Mouse (Mus musculus): ENCODE data around the gene Uhrf1bp1l. TPM values are rescaled to one million over a fixed set of nuclear protein-coding genes. Genes with fewer than 3 reads are reported as not detected.

Gene Uhrf1bp1l
- polyA plus RNA-seq, 1 experiment from 2014 or later: 39.2 TPM

DNA sequence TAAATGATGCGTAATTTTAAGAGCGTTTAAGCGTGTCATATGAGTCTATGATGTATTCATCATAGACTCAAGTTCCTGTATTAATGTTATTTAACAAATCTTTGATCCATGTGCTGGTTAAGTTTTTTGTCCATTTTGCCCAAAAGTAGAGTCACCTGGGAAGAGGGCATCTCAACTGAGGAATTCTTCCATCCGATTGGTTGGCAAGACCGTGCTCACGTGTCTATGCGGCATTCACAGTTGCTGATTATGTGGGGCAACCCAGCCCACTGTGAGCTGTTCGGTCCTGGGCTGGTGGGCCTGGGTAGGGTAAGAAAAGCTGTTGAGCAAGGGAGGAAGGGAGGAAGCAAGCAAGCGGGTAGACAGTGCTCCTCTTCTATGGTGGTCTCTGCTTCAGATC, 6.4 kb upstream of the Uhrf1bp1l start:
- ATAC-seq (replicated peaks; ENCODE audit: low FRiP score): no peak
- WGBS: 92% methylated on average over 9 of the region's 9 CpGs

GRCm38 (mm10) chr10:89739703-89740102, 5.1 kb upstream of the Uhrf1bp1l start:
- WGBS: 53% methylated on average over 7 of the region's 7 CpGs
- no peak overlapping the region for H3K4me3 ChIP-seq (ENCODE audit: low read depth, low read length)
- no peak overlapping the region for H3K27ac ChIP-seq (ENCODE audit: low read depth, low read length)
- no peaks in the 10 kb centered on the region for H3K27me3 ChIP-seq (ENCODE audit: control insufficient read depth, insufficient read depth, low read length)
- H3K9me3 ChIP-seq (ENCODE audit: control insufficient read depth, low read length): no peaks in the 10 kb centered on the region
- no peak overlapping the region for H3K4me2 ChIP-seq (ENCODE audit: low read depth, low read length, severe bottlenecking)
- ATAC-seq (replicated peaks; ENCODE audit: low FRiP score) (no peak), DNase-seq (ENCODE audit: low spot score) (no peak)
- H3K4me1 ChIP-seq (replicated peaks; ENCODE audit: control insufficient read depth, insufficient read depth, low read length): no peaks in the 10 kb centered on the region
- H3K36me3 ChIP-seq (ENCODE audit: control insufficient read depth, insufficient read depth, low read length): no peaks in the 10 kb centered on the region
- H3K9ac ChIP-seq (ENCODE audit: low read length): no peak overlapping the region

More for the DNA sequence above, 6.4 kb upstream of the Uhrf1bp1l start:
- no peak overlapping the region for H3K4me3 ChIP-seq (ENCODE audit: low read depth, low read length)
- no peaks in the 10 kb centered on the region for H3K27me3 ChIP-seq (ENCODE audit: control insufficient read depth, insufficient read depth, low read length)
- no peak overlapping the region for H3K9ac ChIP-seq (ENCODE audit: low read length)
- no peaks in the 10 kb centered on the region for H3K36me3 ChIP-seq (ENCODE audit: control insufficient read depth, insufficient read depth, low read length)
- H3K9me3 ChIP-seq (ENCODE audit: control insufficient read depth, low read length): no peaks in the 10 kb centered on the region
- no peaks in the 10 kb centered on the region for H3K4me1 ChIP-seq (replicated peaks; ENCODE audit: control insufficient read depth, insufficient read depth, low read length)
- H3K4me2 ChIP-seq (ENCODE audit: low read depth, low read length, severe bottlenecking): no peak overlapping the region
- H3K27ac ChIP-seq (ENCODE audit: low read depth, low read length): no peak overlapping the region
- DNase-seq (ENCODE audit: low spot score): no peak

DNA sequence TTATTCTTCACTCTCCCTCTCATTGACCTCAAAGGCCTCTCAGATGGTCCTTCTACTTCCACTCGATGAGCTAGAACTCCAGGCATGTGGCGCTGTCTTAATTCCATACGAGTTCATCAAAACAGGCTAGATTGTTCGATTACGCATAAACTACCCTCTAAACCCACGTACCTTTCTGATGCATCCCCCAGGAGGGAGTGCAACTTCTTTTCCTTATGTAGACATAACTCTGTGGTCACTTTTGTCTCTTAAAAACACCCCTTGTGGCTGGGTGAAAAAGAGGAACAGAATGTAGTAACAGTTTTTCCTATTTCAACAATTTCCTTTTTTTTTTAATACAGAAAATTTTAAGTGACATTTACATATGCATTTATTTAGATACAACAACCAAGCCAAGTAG, 3.8 kb upstream of the Uhrf1bp1l start:
- no peak overlapping the region for H3K27ac ChIP-seq (ENCODE audit: low read depth, low read length)
- 88% methylated on average over 6 of the region's 6 CpGs for WGBS
- no peaks in the 10 kb centered on the region for H3K36me3 ChIP-seq (ENCODE audit: control insufficient read depth, insufficient read depth, low read length)
- DNase-seq (ENCODE audit: low spot score) (no peak), ATAC-seq (replicated peaks; ENCODE audit: low FRiP score) (no peak)
- H3K27me3 ChIP-seq (ENCODE audit: control insufficient read depth, insufficient read depth, low read length): no peaks in the 10 kb centered on the region
- H3K9me3 ChIP-seq (ENCODE audit: control insufficient read depth, low read length): no peaks in the 10 kb centered on the region
- no peak overlapping the region for H3K9ac ChIP-seq (ENCODE audit: low read length)
- H3K4me1 ChIP-seq (replicated peaks; ENCODE audit: control insufficient read depth, insufficient read depth, low read length): no peaks in the 10 kb centered on the region
- no peak overlapping the region for H3K4me2 ChIP-seq (ENCODE audit: low read depth, low read length, severe bottlenecking)
- H3K4me3 ChIP-seq (ENCODE audit: low read depth, low read length): no peak overlapping the region

GRCm38 (mm10) chr10:89743266-89743665, 1.5 kb upstream of the Uhrf1bp1l start:
- Histone ChIP-seq H3K27me3 (ENCODE audit: control insufficient read depth, insufficient read depth, low read length) (no peaks in the 10 kb centered on the region), H3K9me3 (ENCODE audit: control insufficient read depth, low read length) (no peaks in the 10 kb centered on the region), H3K36me3 (ENCODE audit: control insufficient read depth, insufficient read depth, low read length) (no peaks in the 10 kb centered on the region), H3K4me3 (ENCODE audit: low read depth, low read length) (no peak overlapping the region), H3K4me1 (replicated peaks; ENCODE audit: control insufficient read depth, insufficient read depth, low read length) (no peaks in the 10 kb centered on the region), H3K27ac (ENCODE audit: low read depth, low read length) (no peak overlapping the region), H3K4me2 (ENCODE audit: low read depth, low read length, severe bottlenecking) (no peak overlapping the region), H3K9ac (ENCODE audit: low read length) (no peak overlapping the region)
- no peak for ATAC-seq (replicated peaks; ENCODE audit: low FRiP score)
- 88% methylated on average over 4 of the region's 4 CpGs for WGBS
- no peak for DNase-seq (ENCODE audit: low spot score)

- no peak overlapping the region for H3K9ac ChIP-seq (ENCODE audit: low read length)
- H3K4me3 ChIP-seq (ENCODE audit: low read depth, low read length): peak overlapping the region; percentile 86
- no peaks in the 10 kb centered on the region for H3K9me3 ChIP-seq (ENCODE audit: control insufficient read depth, low read length)
- H3K4me1 ChIP-seq (replicated peaks; ENCODE audit: control insufficient read depth, insufficient read depth, low read length): no peaks in the 10 kb centered on the region
- H3K4me2 ChIP-seq (ENCODE audit: low read depth, low read length, severe bottlenecking): peak overlapping the region; percentile 65; the same call in 1 of the 2 replicates
- ATAC-seq (replicated peaks; ENCODE audit: low FRiP score) (no peak), DNase-seq (ENCODE audit: low spot score) (no peak)
- WGBS: 37% methylated on average over 3 of the region's 3 CpGs
- no peak overlapping the region for H3K27ac ChIP-seq (ENCODE audit: low read depth, low read length)
- no peaks in the 10 kb centered on the region for H3K27me3 ChIP-seq (ENCODE audit: control insufficient read depth, insufficient read depth, low read length)
- H3K36me3 ChIP-seq (ENCODE audit: control insufficient read depth, insufficient read depth, low read length): no peaks in the 10 kb centered on the region
Observed at GRCm38 (mm10) chr10:89744341-89744740, 450 bp upstream of the Uhrf1bp1l start.

- Histone ChIP-seq H3K27me3 (ENCODE audit: control insufficient read depth, insufficient read depth, low read length) (no peaks in the 10 kb centered on the region), H3K27ac (ENCODE audit: low read depth, low read length) (no peak overlapping the region), H3K4me1 (replicated peaks; ENCODE audit: control insufficient read depth, insufficient read depth, low read length) (no peaks in the 10 kb centered on the region), H3K9me3 (ENCODE audit: control insufficient read depth, low read length) (no peaks in the 10 kb centered on the region), H3K36me3 (ENCODE audit: control insufficient read depth, insufficient read depth, low read length) (no peaks in the 10 kb centered on the region), H3K9ac (ENCODE audit: low read length) (peak overlapping the region; percentile 95), H3K4me3 (ENCODE audit: low read depth, low read length) (peak overlapping the region; percentile 86), H3K4me2 (ENCODE audit: low read depth, low read length, severe bottlenecking) (peak overlapping the region; percentile 65)
- ATAC-seq (replicated peaks; ENCODE audit: low FRiP score): no peak
- DNase-seq (ENCODE audit: low spot score): no peak
- under 1% methylated on average over 14 of the region's 14 CpGs for WGBS
Observed at GRCm38 (mm10) chr10:89745666-89746020, 852 bp downstream of the Uhrf1bp1l start.

GRCm38 (mm10) chr10:89746581-89746980, 1.8 kb downstream of the Uhrf1bp1l start:
- no peak overlapping the region for H3K27ac ChIP-seq (ENCODE audit: low read depth, low read length)
- no peak overlapping the region for H3K9ac ChIP-seq (ENCODE audit: low read length)
- no peak for ATAC-seq (replicated peaks; ENCODE audit: low FRiP score)
- no peaks in the 10 kb centered on the region for H3K27me3 ChIP-seq (ENCODE audit: control insufficient read depth, insufficient read depth, low read length)
- H3K9me3 ChIP-seq (ENCODE audit: control insufficient read depth, low read length): no peaks in the 10 kb centered on the region
- no peaks in the 10 kb centered on the region for H3K4me1 ChIP-seq (replicated peaks; ENCODE audit: control insufficient read depth, insufficient read depth, low read length)
- no peaks in the 10 kb centered on the region for H3K36me3 ChIP-seq (ENCODE audit: control insufficient read depth, insufficient read depth, low read length)
- WGBS: 85% methylated on average over 3 of the region's 3 CpGs
- no peak for DNase-seq (ENCODE audit: low spot score)
- H3K4me2 ChIP-seq (ENCODE audit: low read depth, low read length, severe bottlenecking): no peak overlapping the region
- H3K4me3 ChIP-seq (ENCODE audit: low read depth, low read length): no peak overlapping the region

- WGBS: 91% methylated on average over 8 of the region's 8 CpGs
- Histone ChIP-seq H3K27ac (ENCODE audit: low read depth, low read length) (no peak overlapping the region), H3K4me2 (ENCODE audit: low read depth, low read length, severe bottlenecking) (no peak overlapping the region), H3K4me1 (replicated peaks; ENCODE audit: control insufficient read depth, insufficient read depth, low read length) (no peaks in the 10 kb centered on the region), H3K4me3 (ENCODE audit: low read depth, low read length) (no peak overlapping the region), H3K27me3 (ENCODE audit: control insufficient read depth, insufficient read depth, low read length) (no peaks in the 10 kb centered on the region), H3K9ac (ENCODE audit: low read length) (no peak overlapping the region), H3K36me3 (ENCODE audit: control insufficient read depth, insufficient read depth, low read length) (no peaks in the 10 kb centered on the region), H3K9me3 (ENCODE audit: control insufficient read depth, low read length) (no peaks in the 10 kb centered on the region)
- DNase-seq (ENCODE audit: low spot score) (no peak), ATAC-seq (replicated peaks; ENCODE audit: low FRiP score) (no peak)
Observed at GRCm38 (mm10) chr10:89747221-89747905, 2.6 kb downstream of the Uhrf1bp1l start.

DNA sequence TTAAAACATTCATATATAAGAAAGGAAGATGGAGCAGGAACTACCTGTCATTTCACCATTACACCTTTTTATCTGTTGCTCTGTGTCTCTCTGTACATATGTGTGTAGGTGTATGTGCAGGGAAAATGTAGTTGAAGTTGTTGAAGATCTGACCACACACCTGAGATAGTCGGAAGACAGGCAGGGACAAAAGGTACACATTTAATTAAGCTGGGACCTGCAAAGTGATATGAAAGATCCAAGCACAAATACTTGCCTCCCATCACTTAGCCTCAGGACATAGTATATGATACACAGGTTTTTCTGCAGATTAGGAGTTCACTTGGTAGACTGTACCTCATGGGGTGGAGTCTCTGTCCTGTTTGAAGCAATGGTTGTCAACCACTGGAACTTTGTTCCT, 3.1 kb downstream of the Uhrf1bp1l start:
- ATAC-seq (replicated peaks; ENCODE audit: low FRiP score) (no peak), DNase-seq (ENCODE audit: low spot score) (no peak)
- Histone ChIP-seq H3K9me3 (ENCODE audit: control insufficient read depth, low read length) (no peaks in the 10 kb centered on the region), H3K27me3 (ENCODE audit: control insufficient read depth, insufficient read depth, low read length) (no peaks in the 10 kb centered on the region), H3K9ac (ENCODE audit: low read length) (no peak overlapping the region), H3K4me3 (ENCODE audit: low read depth, low read length) (no peak overlapping the region), H3K27ac (ENCODE audit: low read depth, low read length) (no peak overlapping the region), H3K36me3 (ENCODE audit: control insufficient read depth, insufficient read depth, low read length) (no peaks in the 10 kb centered on the region), H3K4me1 (replicated peaks; ENCODE audit: control insufficient read depth, insufficient read depth, low read length) (no peaks in the 10 kb centered on the region), H3K4me2 (ENCODE audit: low read depth, low read length, severe bottlenecking) (no peak overlapping the region)
- WGBS: 100% methylated on average over 1 of the region's 1 CpGs
